Mouse (Mus musculus) right cerebral cortex, adult 2 months (tissue): Measurements from ENCODE around the gene Rad51ap2.

Experiments
- DNase-seq, 2 experiments: peaks; one replicate each; pipeline ENCODE4 v3.0.0; 2021 to 2022; ENCODE audit warnings: low spot score in 2 of 2

Gene Rad51ap2

DNA sequence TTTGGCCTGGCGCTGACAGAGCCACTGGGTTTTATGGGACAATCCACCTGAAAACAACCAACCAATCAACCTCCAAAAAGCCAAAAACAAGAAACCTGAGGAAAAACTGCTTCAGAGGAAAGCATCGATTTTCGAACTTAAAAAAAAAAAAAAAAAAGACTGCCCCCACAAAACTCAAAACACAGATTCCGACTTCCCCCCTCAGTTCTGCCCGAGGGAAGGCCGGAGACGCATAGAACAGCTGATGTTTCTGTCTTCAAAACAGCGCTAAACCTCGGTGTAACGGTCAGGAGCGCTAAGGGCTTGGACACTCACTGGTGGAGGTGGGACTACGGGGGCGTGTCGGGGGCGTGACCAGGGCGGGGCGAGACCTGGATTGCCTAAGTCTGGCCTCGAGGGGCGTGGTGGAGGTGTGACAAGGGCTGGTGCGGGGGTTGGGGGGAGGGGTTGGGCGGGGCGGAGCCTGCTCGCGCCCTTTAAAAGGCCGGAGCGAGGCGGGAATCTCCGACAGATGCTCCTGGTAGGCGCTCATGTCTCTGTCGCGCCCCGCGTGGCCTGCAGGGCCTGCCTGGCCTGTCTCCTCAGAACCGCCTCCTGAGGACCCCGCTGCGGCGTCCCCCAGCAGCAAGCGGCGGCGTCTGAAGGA, at the start of gene Rad51ap2:
Rad51ap2 (plus strand) TSS at position 531 of the 646 bp plus-strand sequence.
- peak; percentile 84 for DNase-seq

GRCm38 (mm10) chr12:11407679-11408078, 48.2 kb upstream of the Rad51ap2 start:
- no peak for DNase-seq

DNA sequence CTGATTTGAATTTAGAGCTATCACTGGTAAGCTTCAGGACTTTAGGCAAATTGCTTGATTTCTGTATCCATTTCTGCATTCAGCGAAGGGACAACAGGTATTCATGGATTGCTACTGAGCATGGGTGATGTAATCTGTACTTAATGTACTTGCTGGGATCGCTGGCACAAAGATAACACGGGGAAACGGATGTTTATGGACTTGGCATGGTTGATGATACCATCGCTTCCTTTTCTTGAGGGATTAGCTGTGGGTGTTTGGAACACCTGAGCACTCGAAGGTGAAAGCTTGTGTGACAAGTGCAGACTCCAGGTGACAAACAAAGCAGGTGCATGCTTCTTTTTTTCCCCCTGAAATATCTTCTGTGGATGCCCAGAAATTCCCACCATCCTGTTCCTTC, 37.8 kb upstream of the Rad51ap2 start:
- DNase-seq: no peak

DNA sequence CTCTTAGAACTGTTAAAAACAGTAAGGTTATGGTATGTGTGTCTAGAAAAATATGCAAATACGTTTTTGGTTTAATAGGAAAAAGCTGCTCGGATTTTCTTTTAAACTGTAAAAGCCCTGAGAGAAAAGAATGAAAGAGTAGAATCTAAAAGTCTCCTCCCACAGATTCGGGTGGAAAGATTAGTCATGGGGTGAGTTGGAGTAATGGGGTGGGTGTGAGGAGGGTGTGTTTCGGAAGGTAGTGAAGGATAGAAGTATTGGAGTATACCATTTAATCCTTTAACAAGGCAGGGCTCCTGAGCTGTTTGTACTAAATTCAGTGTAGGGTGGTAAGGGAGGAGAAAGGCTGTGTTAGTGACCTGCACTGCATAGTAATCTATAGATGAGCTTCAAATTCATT, 28.5 kb upstream of the Rad51ap2 start:
- peak in 1 of 2 experiments; percentile 38 for DNase-seq

DNA sequence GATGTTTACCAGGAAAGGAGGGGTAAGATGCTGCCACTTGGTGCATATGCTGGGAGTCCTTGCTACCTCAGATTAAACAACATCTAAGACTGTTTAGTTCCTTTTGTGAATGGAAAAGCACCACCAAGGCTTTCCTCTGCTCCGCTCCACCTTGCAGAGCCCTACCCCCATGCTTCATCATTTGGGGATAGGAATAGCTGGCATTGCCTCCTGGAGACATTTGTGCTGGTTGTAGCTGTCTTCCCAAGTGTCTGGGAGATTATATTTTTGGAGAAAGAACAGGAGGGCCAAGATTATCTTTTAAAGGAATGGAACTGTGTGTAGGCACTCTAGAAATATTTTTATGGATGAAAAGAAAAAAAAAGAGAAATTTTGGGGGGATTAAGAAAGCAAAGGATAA, 22.8 kb upstream of the Rad51ap2 start:
- peak; percentile 23 to 26 for DNase-seq

DNA sequence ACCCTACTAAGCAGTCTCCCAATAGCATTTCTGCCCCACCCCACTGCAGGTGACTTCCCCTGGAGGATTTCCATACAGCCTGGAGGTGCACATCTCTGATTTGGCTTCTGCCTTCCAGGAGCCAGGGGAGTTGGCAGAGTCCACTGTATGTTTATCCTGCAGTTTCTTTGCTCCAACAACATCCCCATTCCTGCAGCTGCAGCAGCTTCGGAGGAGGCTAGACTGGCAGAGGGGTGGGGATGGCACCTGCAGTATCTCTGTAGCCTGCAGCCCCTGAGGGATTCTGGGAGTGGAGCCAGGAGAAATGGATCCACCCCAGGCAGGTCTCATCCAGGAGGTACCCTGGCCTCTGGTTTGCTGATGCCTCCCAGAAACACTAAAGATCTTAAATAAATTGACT, 22.2 kb upstream of the Rad51ap2 start:
- peak in 1 of 2 experiments; percentile 43 for DNase-seq

DNA sequence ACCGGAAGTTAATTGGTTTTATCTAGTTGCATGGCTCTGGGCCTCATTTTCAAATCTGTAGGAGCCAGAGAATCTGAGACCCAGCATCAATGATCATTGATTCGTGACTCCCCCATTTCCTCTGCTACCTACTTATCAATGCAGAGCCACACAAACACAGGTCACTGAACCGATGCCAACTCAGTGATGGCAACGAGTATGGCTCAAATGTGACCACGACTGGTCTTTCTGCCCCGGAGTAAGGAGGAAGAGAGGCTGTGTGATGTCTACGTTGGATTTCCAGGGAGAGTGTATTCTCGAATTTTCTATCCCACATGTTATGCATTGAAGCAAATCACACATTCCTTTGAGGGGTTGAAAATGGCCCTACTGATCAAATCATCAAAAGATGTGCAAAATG, 21.4 kb upstream of the Rad51ap2 start:
- DNase-seq: peak in 1 of 2 experiments; percentile 26

GRCm38 (mm10) chr12:11435246-11436022, 20.4 kb upstream of the Rad51ap2 start:
- DNase-seq: peak; percentile 25 to 36

- DNase-seq: peak; percentile 23 to 46
Measured at GRCm38 (mm10) chr12:11436023-11436350, 19.9 kb upstream of the Rad51ap2 start.

DNA sequence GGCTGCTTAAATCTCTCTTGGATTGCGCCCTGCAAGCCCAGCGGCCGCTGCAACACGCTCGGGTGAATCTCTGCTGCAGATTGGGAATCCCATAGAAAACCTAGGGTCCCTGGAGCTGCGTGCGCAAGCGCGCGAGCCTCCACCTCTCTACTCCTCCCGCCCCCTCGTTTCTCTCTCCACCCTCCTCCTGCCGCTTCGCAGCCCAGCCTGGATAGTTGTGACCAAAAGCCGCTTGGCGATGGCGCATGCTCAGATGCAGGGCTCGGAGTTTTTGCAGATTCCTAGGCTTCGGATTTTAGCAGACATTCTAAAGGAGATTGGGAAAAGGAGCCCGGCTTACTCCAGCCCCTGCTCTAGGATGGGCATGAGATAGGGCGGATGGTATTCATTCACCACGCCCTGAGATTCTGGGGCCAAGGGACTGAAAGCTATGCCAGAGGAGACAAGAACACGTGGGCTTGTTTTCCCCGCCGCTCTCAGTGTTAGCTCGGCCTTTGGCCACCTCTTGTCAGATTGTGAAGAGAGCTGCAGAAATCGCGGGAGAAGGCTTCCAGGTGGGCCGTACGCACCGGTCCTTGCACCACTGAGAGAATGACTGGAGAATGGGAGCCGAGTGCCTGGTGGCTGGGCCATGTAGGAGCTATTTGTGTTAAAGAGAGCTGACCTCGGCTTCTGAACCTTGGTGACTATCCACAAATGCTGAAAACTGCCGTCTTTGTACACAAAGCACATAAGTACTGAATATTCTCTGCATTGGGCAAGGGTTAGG, 19.2 kb upstream of the Rad51ap2 start, which contains the start of gene Vsnl1:
Vsnl1 (minus strand) TSS at position 117 of the 769 bp plus-strand sequence.
- peak; percentile 90 to 92 for DNase-seq

DNA sequence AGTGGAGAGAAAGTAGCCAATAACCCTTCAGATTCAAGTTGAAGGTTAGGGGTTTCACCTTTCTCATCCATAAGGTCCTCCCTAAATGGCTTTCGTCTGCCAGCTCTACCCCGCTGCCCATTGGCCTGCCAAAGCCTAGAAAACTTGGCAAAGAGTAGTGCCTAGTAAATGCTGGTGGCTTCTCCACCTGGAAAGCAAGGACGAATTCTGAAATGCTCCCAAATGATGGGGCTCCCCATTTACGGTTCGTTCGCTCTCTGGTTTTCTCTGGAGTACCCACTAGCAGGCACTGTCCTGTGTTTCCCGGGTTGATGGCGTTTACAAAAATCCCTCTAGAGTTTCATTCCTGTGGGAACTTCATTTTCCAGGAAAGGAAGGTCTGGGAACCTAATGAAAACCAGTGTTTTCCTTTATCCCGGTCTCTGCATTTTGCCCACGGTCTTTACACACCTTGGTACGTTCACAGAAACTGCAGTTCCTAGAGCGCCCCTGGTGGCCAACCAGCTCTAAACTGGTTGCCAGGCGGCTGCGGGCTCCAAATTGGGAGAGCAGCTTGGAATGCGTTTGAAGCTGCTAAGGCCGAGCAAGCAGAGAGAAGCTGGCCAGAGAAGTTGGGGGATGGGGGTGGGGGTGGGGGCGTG, 18.5 kb upstream of the Rad51ap2 start:
- DNase-seq: peak; percentile 87 to 89

GRCm38 (mm10) chr12:11437907-11438447, 17.9 kb upstream of the Rad51ap2 start:
- DNase-seq: peak in 1 of 2 experiments; percentile 14

GRCm38 (mm10) chr12:11454146-11454545, 1.7 kb upstream of the Rad51ap2 start:
- DNase-seq: no peak

DNA sequence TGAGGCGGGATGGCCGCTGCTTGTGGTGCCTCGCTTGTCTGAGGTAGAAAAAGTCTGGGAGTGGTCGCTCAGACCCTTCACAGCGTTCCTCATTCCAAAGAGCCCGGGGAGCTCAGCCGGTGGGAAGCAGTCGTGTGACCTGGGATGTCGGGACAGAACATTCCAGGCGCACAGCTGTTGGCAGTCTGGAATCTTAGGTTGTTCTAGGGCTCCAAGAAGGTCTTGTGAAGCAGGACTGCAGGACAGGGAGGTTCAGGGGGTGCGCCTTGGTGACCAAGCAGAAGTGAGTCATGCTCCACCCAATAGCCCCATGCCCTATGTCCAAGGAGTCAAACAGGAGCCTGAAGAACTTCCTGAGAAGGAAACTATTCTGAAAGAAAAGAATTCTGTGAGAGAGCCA, 334 bp downstream of the Rad51ap2 start:
- DNase-seq: peak in 1 of 2 experiments; percentile 22

DNA sequence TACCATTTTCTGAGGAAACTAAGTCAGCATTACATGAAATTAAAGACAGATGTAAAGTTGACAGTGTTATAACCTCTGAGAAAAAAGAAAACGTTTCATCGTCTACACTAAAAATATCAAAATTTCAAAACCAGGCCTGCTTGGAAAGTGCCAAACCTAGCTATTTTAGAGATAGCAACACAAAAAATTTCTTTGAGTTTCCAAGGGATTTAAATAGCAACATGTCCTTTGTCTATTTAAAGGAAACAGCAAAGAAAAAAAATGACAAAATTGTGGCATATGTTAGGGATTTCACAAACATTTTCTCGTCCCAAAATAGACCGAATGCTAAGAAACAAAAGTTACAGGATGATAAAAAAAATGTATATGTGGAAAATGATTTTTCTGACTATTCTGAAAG, 753 bp downstream of the Rad51ap2 start:
- DNase-seq: no peak
